Mouse (Mus musculus) erythroblast, embryonic 14.5 days (primary cell): ENCODE data around the gene Zan.

ENCODE experiments used
- GATA1 ChIP-seq: IDR thresholded peaks from 2 replicates; pipeline ENCODE4 v1.6.1; 2012; ENCODE audit warnings: low read length, inconsistent platforms, mixed read lengths
- TAL1 ChIP-seq: IDR thresholded peaks from 3 replicates; pipeline ENCODE4 v1.6.1; 2012; ENCODE audit warnings: low read length, inconsistent platforms, mixed read lengths

- TF ChIP-seq GATA1: no peak
- no peak for TF ChIP-seq TAL1
These were observed 100.7 kb downstream of the Zan start for GRCm38 (mm10) chr5:137376198-137376597.
